9 mouse cellular contexts compared by ENCODE assay signal in the genomic region with DNA sequence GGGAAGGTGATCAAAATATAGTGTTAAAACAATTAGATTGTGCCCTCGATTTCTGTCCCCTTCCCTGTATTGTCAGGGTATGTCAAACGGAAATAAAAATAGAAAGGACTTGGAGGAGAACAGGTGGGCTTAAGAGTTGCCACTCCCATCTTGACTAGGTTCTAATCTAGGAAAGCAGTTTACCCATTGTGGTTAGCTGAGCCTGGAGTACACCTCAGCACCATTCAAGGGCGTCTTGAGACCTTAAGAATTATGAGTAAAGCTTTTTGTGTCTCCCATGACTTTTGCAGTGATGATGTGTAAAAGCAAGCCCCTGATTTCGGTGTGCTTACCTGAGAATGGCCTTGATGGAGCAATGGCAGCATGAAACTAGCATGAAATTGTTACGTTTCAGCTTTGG. TPM values are rescaled to one million over a fixed set of nuclear protein-coding genes. Genes with fewer than 3 reads are reported as not detected.
DNase-seq lines count a peak whose midpoint lies in the region; ATAC-seq and TF ChIP-seq lines count a peak whose summit lies in the region.
"Had no signal": no experiment of that assay in that cellular context is flagged by ENCODE, and none has a peak within 500 bp of the region (broad histone marks: within the 10 kb centered on the region; RNA-seq: fewer than 3 reads in every experiment).

No protein-coding gene starts in this region.

- peaks cover 5% of the 10 kb centered on the region for H3K4me1 ChIP-seq in heart, adult 2 months (ENCODE audit: control insufficient read depth, insufficient read depth, low read length)
- H3K4me1 ChIP-seq in bone marrow macrophage, adult 2 months (ENCODE audit: control insufficient read depth, insufficient read depth, low read length), result peaks cover 5% of the 10 kb centered on the region
- peaks cover 18% of the 10 kb centered on the region for H3K4me1 ChIP-seq in hindbrain, embryonic 12.5 days
- peaks cover 21% of the 10 kb centered on the region for H3K4me1 ChIP-seq in midbrain, embryonic 10.5 days

- peaks cover 13% of the 10 kb centered on the region for H3K79me2 ChIP-seq in heart, adult 2 months (replicated peaks; ENCODE audit: control insufficient read depth, insufficient read depth, low read length)

- no peak for TF ChIP-seq CTCF in heart, adult 2 months (IDR thresholded peaks at IDR 0.05)
- no peak for TF ChIP-seq CTCF in bone marrow macrophage, adult 2 months (IDR thresholded peaks at IDR 0.05; ENCODE audit: low read depth, low read length)

- no peak for DNase-seq in heart, adult 2 months
- DNase-seq in heart, adult 9 months (ENCODE audit: low spot score in 2 of 2), result no peak
- DNase-seq in midbrain, embryonic 10.5 days (ENCODE audit: low spot score), result no peak
- no peak for DNase-seq in left cerebral cortex, adult 11 months (ENCODE audit: low spot score)
- no peak for DNase-seq in adrenal gland, postnatal 4 days (ENCODE audit: low spot score in 2 of 2)
- no peak for DNase-seq in urinary bladder, postnatal 10 days (ENCODE audit: low spot score)
- DNase-seq: kidney, adult 9 months had no signal

- no peak overlapping the region for H3K9ac ChIP-seq in heart, adult 2 months (ENCODE audit: low read depth, low read length)
- H3K9ac ChIP-seq in hindbrain, embryonic 12.5 days, result peak overlapping the region; percentile 68; the same call in 1 of the 2 replicates

- no peak for TF ChIP-seq EP300 in heart, adult 2 months (IDR thresholded peaks at IDR 0.05; ENCODE audit: insufficient read depth, low read depth, low read length)

- WGBS in heart, adult 2 months, result 56% methylated on average over 5 of the region's 5 CpGs
- 70% methylated on average over 5 of the region's 5 CpGs for WGBS in hindbrain, embryonic 12.5 days
- 85% methylated on average over 5 of the region's 5 CpGs for WGBS in midbrain, embryonic 10.5 days

- no peak for TF ChIP-seq POLR2A in heart, adult 2 months (IDR thresholded peaks at IDR 0.05; ENCODE audit: insufficient read depth, low read depth, low read length)
- TF ChIP-seq POLR2A in bone marrow macrophage, adult 2 months (IDR thresholded peaks at IDR 0.05; ENCODE audit: borderline replicate concordance, low read depth, low read length), result no peak

- H3K36me3 ChIP-seq in heart, adult 2 months (ENCODE audit: control insufficient read depth, insufficient read depth, low read length), result peaks cover 4% of the 10 kb centered on the region
- H3K36me3 ChIP-seq in hindbrain, embryonic 12.5 days, result no peaks in the 10 kb centered on the region
- 0 out of 2 replicates have a peak, but pooled peaks cover 3% of the 10 kb centered on the region for H3K36me3 ChIP-seq in midbrain, embryonic 10.5 days

- H3K9me3 ChIP-seq in hindbrain, embryonic 12.5 days (replicated peaks), result no peaks in the 10 kb centered on the region
- H3K9me3 ChIP-seq in midbrain, embryonic 10.5 days (replicated peaks), result no peaks in the 10 kb centered on the region

- intact Hi-C loops in heart, adult 2 months (cut with DNase I), result loop anchor here (2.0 kb wide), 1 partner anchor 48 kb away; the partner anchor contains the start of gene Psmb4

- no peak for ATAC-seq in hindbrain, embryonic 12.5 days (ENCODE audit: low FRiP score)

- peak overlapping the region; percentile 71 for H3K4me2 ChIP-seq in hindbrain, embryonic 12.5 days (replicated peaks)

- no peaks in the 10 kb centered on the region for H3K27me3 ChIP-seq in heart, adult 2 months (ENCODE audit: control insufficient read depth, insufficient read depth, low read length)
- H3K27me3 ChIP-seq in hindbrain, embryonic 12.5 days, result no peaks in the 10 kb centered on the region
- no peaks in the 10 kb centered on the region for H3K27me3 ChIP-seq in midbrain, embryonic 10.5 days (ENCODE audit: low read depth, poor library complexity, severe bottlenecking)

- peak overlapping the region; percentile 77 for H3K4me3 ChIP-seq in heart, adult 2 months
- peak overlapping the region; percentile 75 for H3K4me3 ChIP-seq in bone marrow macrophage, adult 2 months (ENCODE audit: insufficient read depth, low read length)
- H3K4me3 ChIP-seq in hindbrain, embryonic 12.5 days, result peak overlapping the region; percentile 69
- H3K4me3 ChIP-seq in midbrain, embryonic 10.5 days, result peak overlapping the region; percentile 80

- peak overlapping the region; percentile 93; the same call in 1 of the 2 replicates for H3K27ac ChIP-seq in heart, adult 2 months
- H3K27ac ChIP-seq in bone marrow macrophage, adult 2 months (ENCODE audit: insufficient read depth, low read depth, low read length), result no peak overlapping the region; the same call in 1 of the 2 replicates
- H3K27ac ChIP-seq in hindbrain, embryonic 12.5 days, result no peak overlapping the region
- H3K27ac ChIP-seq in midbrain, embryonic 10.5 days (replicated peaks), result peak overlapping the region; percentile 99; the same call in 1 of the 2 replicates

RNA-seq across cellular contexts. Expression of gene Pogz, which starts 1.7 kb away (rescaled TPM):
- total RNA-seq in heart, adult 2 months (2021), result 10 to 100 TPM; 17.3 TPM
- 13.7 and 16.4 TPM in 2 replicates for polyA plus RNA-seq in heart, adult 2 months (2012; rRNA removed)
- polyA plus RNA-seq in bone marrow macrophage, adult 2 months (2012; ENCODE audit: insufficient read depth, insufficient read length, missing spikeins), result 20.7 and 28.6 TPM in 2 replicates
- polyA plus RNA-seq in hindbrain, embryonic 12.5 days (2016; fragmentation: Nextera tagmentation; extraction: Ambion mirVana), result 23.0 and 24.1 TPM in 2 replicates
- polyA plus RNA-seq in midbrain, embryonic 10.5 days (2016; fragmentation: Nextera tagmentation; extraction: Ambion mirVana), result 17.9 and 21.7 TPM in 2 replicates
- total RNA-seq in adrenal gland, postnatal 4 days (2021), result 10 to 100 TPM; 59.0 to 63.0 TPM

RNA-seq across cellular contexts. Expression of gene Psmb4, which starts 47.7 kb away (rescaled TPM):
- 100 to 1,000 TPM; 212 to 223 TPM for total RNA-seq in heart, adult 2 months (2021)
- polyA plus RNA-seq in heart, adult 2 months (2012; rRNA removed), result 232 and 374 TPM in 2 replicates
- polyA plus RNA-seq in bone marrow macrophage, adult 2 months (2012; ENCODE audit: insufficient read depth, insufficient read length, missing spikeins), result 281 and 392 TPM in 2 replicates
- polyA plus RNA-seq in hindbrain, embryonic 12.5 days (2016; fragmentation: Nextera tagmentation; extraction: Ambion mirVana), result 278 and 312 TPM in 2 replicates
- 349 and 357 TPM in 2 replicates for polyA plus RNA-seq in midbrain, embryonic 10.5 days (2016; fragmentation: Nextera tagmentation; extraction: Ambion mirVana)
- total RNA-seq in adrenal gland, postnatal 4 days (2021), result 100 to 1,000 TPM; 326 to 345 TPM

RNA-seq across cellular contexts. Expression of gene Cgn, which starts 52.8 kb away (rescaled TPM):
- total RNA-seq in heart, adult 2 months (2021), result under 1 TPM; 0.25 to 0.50 TPM
- 0.26 and 0.43 TPM in 2 replicates for polyA plus RNA-seq in heart, adult 2 months (2012; rRNA removed)
- 0.19 TPM in 1 of 2 replicates, not detected in the other for polyA plus RNA-seq in bone marrow macrophage, adult 2 months (2012; ENCODE audit: insufficient read depth, insufficient read length, missing spikeins)
- polyA plus RNA-seq in hindbrain, embryonic 12.5 days (2016; fragmentation: Nextera tagmentation; extraction: Ambion mirVana), result 4.2 and 5.3 TPM in 2 replicates
- 5.7 and 5.9 TPM in 2 replicates for polyA plus RNA-seq in midbrain, embryonic 10.5 days (2016; fragmentation: Nextera tagmentation; extraction: Ambion mirVana)
- total RNA-seq in adrenal gland, postnatal 4 days (2021), result 1 to 10 TPM; 3.7 to 6.2 TPM

Comparison
In these comparisons a context has a peak if more than half of its experiments do, and no peak if none do; other contexts are left out.
1. H3K27ac ChIP-seq: peak in heart, adult 2 months (single experiment) and midbrain, embryonic 10.5 days (single experiment); none in bone marrow macrophage, adult 2 months (single experiment) and hindbrain, embryonic 12.5 days (single experiment).
2. Peak in every context shown above with its lines, with median percentiles within 50 percentile points of each other: H3K4me3 ChIP-seq.